Mouse (Mus musculus) thymus, postnatal 36 days (tissue): ENCODE results near the gene Arf3.
"Not testable (repeated sequence)": the region's sequence is repeated elsewhere in the genome, so short reads cannot be mapped to it uniquely, and the experiment has no call there.

Experiments
- DNase-seq, 2 experiments: peaks; one replicate each; pipeline ENCODE4 v3.0.0; 2022; ENCODE audit warnings: mixed read lengths in 2 of 2

The Arf3 gene

DNA sequence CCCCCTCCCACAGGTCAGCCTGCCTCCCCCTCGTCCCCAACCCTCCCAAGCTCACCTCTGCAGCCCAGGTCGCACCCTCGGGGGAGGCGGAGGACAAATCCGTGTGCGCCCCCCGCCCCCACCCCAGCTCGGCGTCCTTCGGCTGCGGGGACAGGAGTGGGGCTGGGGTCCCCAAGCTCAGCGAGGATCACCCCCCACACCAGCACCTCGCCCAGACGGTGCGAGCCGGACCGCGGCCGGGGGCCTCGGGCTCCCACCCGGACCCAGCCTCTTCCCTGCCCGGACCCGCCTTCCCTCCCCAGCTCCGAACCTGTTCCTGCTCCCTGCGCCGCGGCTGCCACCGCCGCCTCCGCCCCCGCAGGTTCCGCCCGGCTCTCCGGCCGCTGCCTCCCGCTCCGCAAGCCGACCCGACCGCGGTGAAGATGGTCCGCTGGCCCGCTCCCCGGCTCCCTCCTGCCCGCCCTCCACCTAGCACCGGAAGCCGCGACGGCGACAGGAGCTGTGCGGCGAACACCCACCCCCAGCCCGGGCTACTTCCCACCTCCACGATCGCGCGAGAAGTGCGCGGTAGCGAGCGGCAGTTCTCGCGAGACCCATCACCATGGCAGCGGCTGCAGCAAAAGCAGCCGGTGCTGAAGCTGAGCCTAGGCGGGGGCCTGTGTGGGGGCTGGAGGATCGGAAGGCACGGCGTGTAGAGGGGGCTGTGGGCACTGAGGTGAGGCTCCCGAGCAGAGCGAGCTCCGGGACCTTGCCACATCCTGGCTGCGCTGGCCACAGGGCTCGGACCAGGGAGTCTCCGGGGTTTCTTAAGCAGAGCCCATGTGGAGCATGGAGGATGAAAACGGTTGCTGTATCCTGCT is at the start of gene Arf3:
TSS of gene Arf3 (minus strand) at position 545 of the 860 bp plus-strand sequence.
- peak; percentile 98 to 99 for DNase-seq

DNA sequence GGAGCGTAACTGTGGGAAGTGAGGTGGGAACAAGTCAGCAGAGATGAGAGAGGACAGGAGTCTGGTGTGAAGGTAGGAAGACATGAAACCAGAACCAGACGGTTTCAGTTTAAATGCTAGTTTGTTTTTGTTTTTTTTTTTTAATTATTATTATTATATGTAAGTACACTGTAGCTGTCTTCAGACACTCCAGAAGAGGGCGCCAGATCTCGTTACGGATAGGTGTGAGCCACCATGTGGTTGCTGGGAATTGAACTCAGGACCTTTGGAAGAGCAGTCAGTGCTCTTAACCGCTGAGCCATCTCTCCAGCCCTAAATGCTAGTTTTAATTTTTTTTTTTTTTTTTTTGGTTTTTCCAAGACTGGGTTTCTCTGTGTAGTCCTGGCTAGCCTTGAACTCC is 47.2 kb upstream of the Arf3 start:
- DNase-seq, result not testable (repeated sequence)

DNA sequence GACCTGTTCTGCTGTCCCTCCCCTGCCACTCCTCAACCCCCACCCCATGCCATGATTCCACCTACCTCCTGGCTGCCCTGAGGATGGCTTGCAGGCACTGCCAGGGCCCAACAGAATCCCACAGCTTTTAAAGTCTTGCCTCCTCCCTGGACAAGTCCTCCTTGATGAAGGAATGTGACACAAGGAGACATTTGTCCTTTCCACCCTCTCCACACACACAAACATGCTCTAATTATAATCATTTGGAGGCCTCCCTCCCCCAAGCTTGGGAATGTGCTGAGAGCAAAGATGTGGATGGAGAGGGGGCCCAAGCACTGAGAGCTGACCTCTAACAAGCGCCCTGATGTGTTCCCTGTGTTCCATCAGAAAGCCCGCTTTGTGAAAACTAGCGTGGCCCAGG is 46.4 kb upstream of the Arf3 start, which contains the start of gene Ddn:
TSS of gene Ddn (minus strand) at position 101 of the 400 bp plus-strand sequence.
- no peak for DNase-seq

DNA sequence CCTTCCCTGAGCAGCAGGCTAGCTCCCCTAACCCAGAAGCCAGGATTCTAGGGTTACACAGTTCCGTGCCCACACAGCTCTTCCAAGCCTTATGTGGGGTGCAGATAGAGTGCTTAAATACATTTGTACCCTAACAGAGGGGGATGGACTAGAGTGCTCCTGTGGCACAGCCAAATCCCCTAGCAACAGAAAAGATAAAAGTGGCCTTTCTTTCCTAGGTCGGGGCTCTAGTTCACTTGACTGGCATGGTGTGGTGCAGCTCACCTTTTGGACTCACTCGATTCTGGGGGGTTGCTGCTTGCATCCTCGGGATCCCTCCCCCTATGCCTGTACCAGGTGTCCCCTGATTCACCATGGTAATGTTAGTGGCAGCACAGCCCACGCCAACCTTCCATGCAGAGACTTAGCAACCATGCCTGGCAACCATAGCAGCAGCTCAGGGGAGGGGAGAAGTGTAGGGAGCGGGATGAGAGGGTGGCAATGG is 45.7 kb upstream of the Arf3 start:
- no peak for DNase-seq

DNA sequence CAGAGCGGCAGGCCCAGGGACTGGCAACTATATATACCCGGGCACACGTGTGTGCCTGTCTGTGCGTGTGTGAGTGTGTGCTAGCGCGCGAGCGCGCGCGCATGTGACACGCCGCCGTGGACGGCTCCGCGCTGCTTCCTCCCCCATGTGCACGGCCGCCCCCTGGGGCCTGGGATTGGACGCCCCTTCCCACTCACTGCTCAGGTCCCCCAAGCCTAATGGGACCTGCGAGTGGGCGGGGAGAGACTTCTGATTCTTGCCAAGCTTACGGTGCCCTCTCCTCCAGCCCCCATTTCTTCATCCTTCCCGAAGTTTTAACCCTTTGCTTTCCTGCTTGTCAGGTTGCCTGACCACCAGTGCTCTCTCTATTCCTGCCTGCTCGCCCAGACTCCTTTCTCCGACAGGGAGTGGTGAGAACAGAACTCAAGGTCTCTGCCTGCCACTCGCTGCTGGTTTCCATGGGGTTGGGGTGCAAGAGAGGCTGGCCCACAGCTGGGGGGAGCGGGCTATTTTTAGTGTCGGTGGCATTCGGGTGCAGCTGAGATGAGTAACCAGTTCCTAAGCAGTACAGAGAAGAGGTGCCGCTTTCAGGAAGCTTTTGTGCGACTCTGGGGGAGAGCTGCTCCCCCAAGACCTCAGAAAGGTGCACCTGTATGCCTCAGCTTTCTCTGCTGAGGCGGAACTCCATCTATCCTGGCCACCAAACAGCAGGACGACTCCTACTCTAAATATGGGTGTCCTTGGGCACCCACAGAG is 45.1 kb upstream of the Arf3 start:
- peak; percentile 66 to 79 for DNase-seq

DNA sequence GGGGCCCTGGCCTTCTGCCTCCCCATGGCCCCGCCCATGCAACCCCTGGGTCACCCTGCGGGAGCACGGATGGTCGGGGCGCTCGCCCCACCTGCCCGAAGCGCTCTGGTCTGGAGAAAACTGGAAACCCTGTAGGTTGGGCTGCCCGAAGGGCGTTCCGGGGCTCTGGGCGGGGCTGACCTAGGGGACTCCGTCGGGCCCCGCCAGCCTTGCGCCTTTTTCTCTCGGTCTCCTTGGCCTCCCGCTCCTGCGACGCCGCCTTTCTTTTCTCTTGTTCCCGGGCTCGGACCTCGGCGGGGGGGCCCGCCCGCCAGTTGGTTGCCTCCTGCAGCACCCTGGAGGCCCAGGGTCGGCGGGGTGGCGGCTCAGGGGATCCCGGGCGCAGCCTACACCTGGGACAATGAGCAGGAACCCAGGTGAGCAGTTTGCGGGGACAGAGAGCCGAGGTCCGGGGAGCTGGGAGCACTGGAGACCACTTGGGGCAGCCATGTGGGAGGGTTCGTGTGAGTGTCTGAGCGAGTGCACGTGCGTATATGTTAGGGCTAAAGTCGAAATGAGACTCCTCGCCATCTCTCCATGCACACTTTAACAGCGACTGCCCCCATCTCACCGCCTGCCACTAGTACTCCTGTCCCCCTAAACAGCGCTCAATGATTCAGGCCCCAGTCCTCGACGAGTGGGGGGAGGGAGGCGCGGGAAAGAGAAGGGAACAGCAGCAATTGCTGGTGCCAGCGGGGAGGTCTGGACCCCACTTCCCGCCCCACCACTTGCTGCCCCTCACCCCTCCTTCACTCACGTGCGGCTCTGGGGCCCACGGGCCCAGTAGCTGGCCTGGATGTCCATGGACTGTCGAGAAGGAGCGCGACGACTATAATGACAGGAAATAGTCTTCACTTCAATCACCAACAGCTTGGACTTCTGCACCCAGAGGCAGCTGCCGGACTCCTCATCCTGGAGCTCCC is 44.1 kb upstream of the Arf3 start:
- DNase-seq, result peak in 1 of 2 experiments; percentile 44

DNA sequence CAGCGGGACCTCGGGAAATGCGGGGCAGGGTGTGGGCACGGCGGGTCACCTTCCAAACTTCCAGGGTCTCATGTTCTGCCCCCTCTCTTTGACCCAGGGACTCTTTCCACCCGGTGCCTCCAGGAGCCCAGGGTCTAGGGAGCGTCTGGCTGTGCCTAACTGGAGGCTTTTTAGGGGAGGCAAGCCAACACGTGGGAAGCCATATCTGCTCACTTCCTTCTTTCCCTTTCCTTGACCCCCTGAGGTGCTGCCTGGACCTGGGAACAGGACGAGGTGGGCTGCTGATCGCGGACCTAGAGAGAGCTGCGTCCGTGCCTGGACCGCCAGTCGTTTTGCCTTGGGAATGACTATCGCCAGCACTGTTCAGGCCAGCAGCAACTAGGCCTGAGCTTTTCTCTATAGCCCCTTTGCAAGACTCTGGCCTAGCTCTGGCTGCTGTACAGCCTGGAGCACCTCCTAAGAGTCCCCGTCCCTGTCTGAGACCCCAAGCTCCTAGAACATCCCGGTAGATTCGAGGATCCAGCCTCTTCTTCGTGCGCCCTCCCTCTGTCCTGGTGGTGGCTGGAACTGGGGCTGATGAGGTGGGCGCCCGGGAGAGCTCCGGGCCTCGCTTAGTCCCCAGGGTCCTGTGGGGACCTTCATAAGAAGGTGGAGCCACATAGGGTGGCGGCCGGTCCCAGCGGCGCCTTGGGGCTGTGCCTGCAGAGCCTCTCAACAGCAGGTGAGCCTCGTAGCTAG is 43.2 kb upstream of the Arf3 start:
- no peak for DNase-seq

DNA sequence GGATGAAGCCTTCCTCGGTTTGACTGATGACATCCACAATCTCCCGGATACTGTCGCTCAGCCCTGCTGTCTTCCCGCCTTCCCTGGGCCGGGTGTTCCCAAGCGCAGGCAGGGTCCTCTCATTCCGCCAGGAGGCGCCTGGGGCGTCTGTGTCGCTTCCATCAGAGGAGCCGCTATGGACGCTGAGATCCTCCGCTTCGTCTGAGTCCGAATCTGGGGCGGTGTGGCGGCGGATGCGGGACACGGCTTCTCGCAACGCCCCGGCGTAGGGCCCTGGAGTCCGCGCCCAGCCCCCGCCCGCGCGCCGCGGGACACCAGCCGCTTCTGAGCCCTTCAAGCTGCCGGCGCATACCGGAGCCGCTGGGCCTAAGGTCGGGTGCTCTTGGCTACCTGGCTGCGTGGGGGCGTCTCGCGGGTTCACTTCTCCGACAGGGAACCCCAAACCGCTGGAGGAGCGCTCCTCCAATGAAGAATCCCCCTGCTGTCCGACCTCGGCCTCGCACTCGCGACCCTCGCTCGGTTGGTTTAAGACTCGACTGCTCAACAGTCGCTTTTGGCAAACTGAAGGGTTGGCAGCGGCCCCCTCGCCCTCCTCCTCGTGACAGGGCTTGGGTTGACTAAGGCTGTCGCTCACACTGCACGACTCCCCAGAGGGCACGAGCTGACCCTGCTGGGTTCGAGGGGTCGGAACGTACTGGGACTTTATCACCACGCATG is 42.5 kb upstream of the Arf3 start:
- DNase-seq, result peak; percentile 42 to 43

DNA sequence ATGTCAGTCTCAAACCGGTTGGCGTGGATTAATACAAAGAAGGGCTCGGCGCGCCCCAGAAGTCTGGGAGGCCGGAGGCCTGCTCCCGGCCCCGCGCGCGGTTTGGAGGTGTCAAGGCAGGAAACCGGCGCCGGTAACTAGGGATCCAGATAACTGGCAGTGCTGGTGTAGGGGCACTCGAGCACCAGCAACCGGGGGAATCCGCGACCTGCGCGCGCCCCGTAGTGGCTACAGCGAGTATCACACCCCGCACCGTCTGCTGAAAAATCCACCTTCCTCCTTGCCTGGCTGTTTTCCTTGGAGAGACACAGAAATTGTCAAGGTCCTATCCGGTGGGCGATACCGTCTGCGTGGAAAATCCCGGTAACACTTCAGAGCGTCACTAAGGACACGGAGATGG is 41.0 kb upstream of the Arf3 start:
- DNase-seq, result peak; percentile 76 to 81

DNA sequence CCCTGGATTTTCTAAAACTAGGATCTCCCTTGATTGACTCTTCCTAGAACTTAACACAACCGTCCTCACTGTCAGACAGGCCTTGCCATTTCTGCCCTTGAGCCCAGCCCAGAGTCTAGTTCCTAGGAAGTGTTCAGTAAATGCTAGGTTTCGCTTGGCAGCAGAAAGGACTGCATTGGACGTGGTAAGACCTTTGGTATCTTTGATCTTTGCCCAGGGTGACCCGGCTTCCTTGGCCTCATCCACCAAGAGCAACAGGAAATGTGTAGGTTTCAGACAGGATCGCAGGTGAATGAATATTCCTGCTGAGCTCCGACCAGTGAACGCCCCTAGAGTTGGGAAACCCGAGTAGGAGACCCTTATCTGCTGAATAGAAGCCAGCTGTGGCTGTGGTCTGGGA is 39.9 kb upstream of the Arf3 start:
- no peak for DNase-seq

DNA sequence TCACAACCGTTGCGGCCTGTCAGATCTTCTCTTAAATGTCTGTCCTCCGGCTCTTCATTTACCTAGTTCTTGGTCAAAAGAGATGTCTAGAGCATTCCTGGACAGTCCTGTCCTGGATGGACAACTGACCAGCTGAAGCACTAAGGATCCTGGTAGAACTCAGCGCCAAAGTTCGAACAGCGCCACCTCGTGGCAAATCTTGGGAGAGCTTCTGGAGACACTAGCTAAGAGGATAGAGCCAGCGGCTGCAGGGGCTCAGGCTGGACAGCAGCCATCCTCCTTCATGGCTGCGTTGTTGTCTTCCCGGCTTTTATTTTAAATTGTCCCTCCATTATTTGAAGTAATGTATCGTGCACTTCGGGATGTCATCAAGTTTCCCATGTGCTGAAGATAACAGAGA is 36.4 kb upstream of the Arf3 start:
- DNase-seq, result peak; percentile 56 to 69

DNA sequence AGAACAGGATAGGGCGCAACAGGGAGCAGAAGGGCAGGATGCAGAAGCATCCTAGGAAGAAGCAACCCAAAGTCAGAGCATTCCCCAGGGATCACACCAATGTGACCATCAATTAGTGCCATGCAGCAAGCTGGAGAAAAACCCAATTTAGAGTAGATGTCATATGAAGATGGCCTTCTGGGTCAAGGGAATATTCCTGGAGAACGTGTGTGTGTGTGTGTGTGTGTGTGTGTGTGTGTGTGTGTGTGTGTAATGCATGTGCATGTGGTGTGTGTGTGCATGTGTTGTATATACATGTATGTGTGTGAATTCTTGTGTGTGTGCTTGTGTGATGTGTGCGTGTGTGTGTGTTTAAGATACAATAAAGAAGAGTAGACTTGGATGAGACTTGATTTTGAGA is 35.9 kb upstream of the Arf3 start:
- no peak for DNase-seq

DNA sequence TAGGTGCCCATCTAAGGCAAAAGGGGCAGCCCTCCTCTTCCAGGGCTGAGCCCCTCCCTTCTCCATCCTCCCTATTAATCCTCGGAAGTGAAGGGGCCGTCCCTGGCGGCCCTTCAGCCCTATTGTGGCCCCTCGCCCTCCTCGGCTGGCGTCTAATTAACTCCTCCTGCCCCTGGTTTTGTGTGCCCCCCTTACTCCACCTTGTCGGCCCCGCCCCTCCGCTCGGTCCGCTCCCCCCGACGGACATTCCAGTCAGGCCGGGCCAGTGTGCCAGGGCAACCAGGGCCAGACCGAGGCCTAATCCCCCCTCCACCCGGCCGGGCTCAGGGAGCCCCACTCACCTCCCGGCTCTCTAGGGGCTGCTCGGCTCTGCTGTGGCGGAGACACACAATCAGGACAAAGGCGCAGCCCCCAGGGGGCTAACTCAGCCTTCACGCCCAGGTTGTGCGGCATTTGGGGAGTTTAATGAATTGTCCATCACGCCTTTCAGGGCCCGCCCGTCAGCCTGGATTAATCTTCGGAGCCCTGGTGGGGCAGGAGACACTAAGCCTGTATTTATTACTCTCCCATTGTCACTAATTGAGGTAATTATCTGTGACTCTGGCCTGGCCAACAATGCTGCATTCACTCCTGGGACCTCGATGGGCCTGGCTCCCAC is 35.0 kb upstream of the Arf3 start:
- no peak for DNase-seq

DNA sequence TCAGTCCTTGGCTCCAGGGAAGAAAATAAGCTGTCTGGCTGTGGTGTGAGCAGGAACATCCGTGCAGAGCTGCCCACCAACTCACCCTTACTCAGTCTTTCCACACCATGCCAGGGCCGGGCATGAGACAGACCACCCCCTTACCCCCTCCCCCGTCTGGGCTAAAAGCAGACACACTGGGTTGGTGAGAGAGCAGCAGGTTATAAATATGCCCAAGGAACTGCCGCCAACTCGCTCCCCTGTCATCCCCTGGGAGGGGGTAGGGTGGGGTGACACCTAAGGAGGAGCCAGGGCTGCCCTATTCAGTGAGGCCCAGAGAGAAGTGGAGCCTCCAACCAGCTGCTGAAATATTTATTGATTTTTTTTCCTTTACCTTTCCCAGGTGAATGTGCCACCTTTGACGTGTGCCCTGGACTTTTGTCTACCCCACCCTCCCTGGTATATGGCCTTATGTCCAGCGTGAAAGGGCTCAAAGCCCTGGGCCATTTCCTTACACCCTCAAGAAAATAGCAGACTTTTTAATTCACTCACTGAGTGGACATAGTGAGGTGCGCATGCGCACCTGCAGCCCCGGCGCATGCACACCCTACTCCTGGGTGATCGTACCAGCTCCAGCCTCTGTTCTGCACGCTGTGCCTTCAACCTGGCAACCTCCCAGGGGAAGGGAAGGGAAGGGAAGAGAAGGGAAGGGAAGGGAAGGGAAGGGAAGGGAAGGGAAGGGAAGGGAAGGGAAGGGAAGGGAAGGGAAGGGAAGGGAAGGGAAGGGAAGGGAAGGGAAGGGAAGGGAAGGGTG is 34.0 kb upstream of the Arf3 start:
- no peak for DNase-seq

DNA sequence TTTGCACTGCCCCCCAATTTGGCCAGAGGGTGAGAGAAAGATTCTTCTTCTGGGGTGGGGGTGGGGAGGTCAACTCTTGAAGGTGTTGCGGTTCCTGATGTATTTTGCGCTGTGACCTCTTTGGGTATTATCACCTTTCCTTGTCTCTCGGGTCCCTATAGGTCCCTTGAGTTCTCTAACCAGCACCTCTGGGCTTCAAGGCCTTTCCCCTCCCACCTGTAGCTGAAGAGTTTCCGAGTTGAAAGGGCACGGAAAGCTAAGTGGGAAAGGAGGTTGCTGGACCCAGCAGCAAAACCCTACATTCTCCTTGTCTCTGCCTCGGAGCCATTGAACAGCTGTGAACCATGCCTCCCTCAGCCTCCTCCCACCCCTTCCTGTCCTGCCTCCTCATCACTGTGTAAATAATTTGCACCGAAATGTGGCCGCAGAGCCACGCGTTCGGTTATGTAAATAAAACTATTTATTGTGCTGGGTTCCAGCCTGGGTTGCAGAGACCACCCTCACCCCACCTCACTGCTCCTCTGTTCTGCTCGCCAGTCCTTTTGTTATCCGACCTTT is 30.2 kb upstream of the Arf3 start:
- DNase-seq, result no peak

DNA sequence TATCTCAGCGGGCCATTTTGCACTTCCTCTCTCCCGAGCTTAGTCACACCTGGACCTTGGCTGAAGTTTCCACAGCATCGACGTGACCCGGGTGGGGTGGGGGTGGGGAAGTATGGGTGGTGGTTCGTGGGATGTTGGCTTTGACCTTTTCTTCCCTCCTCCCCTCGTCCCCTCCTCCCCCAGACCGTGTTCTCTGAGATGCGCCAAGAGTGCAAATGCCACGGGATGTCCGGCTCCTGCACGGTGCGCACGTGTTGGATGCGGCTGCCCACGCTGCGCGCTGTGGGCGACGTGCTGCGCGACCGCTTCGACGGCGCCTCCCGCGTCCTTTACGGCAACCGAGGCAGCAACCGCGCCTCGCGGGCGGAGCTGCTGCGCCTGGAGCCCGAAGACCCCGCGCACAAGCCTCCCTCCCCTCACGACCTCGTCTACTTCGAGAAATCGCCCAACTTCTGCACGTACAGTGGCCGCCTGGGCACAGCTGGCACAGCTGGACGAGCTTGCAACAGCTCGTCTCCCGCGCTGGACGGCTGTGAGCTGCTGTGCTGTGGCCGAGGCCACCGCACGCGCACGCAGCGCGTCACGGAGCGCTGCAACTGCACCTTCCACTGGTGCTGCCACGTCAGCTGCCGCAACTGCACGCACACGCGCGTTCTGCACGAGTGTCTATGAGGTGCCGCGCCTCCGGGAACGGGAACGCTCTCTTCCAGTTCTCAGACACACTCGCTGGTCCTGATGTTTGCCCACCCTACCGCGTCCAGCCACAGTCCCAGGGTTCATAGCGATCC is 29.4 kb upstream of the Arf3 start:
- no peak for DNase-seq

DNA sequence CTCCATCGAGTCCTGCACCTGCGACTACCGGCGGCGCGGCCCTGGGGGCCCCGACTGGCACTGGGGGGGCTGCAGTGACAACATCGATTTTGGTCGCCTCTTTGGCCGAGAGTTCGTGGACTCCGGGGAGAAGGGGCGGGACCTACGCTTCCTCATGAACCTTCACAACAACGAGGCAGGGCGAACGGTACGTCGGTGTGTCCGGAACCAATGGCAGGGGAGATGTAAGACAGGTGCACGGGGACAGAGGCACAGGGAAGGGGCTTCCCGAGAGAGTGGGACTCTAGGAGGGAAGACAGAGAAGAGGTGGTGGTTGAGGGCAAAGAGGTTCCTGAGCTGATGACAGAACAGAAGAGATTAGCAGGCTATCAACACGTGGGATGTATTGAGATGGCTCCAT is 28.8 kb upstream of the Arf3 start:
- no peak for DNase-seq

DNA sequence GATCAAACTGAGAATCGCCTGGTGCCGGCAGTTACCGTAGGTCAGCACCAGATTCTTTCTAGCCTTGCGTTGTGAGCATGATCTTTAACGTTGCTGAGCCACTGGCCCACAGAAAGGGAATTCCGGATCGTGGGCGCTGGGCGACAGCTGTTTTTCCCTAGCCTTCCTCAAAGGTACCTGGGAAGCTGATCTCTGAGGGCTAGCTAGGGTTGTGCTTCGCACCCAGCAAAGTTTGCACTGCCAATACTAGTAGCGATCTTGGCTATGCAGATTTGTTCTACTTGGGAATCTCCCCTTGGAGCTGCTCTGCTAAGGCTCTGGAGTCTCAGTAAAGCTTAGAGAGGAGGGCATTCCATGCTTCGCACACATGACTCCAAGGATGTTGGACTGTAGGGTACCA is 28.2 kb upstream of the Arf3 start:
- no peak for DNase-seq

DNA sequence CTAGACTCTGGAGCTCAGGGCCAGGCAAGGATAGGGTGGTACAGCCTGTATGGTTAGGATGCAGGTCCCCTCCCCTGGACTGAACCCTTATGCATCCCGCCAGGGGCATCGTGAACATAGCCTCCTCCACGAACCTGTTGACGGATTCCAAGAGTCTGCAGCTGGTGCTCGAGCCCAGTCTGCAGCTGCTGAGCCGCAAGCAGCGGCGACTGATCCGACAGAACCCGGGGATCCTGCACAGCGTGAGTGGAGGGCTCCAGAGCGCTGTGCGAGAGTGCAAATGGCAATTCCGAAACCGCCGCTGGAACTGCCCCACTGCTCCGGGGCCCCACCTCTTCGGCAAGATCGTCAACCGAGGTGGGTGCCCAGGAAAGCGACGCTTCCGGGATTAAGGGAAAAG is 27.7 kb upstream of the Arf3 start:
- no peak for DNase-seq
